Mouse (Mus musculus) kidney, adult 8-10 months (tissue): ENCODE data around the gene Ccdc124.
"Not testable (repeated sequence)": the region's sequence is repeated elsewhere in the genome, so short reads cannot be mapped to it uniquely, and the experiment has no call there.

Source experiments
- DNase-seq, 2 experiments: peaks; one replicate each; pipeline ENCODE4 v3.0.0; 2022

Gene Ccdc124

DNA sequence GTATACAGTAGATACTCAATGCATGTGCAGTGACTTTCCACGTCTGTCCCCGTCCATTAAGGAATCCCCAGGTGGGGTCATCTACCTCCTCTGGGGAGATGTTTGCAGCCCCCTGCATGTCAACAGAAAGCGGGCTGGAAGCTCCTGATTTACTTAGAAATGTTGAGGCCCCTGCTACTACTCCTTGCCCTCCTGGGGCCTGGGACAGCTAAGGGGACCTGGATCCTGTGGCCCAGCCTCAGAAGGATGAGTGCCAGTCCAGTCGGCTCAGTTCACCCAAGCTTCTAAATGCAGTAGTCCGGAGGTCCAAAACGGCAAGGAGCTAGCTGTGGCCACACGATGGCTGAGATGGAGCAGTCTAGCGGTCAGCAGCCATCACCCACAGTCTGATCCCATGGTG lies 29.8 kb downstream of the Ccdc124 start:
- no peak for DNase-seq

- DNase-seq, result no peak
These were observed 30.4 kb downstream of the Ccdc124 start for GRCm38 (mm10) chr8:70843214-70843773.

- no peak for DNase-seq
These were observed 31.3 kb downstream of the Ccdc124 start for GRCm38 (mm10) chr8:70842484-70842883.

- DNase-seq, result peak; percentile 86 to 96
These were observed 32.3 kb downstream of the Ccdc124 start for GRCm38 (mm10) chr8:70841147-70842072.

DNA sequence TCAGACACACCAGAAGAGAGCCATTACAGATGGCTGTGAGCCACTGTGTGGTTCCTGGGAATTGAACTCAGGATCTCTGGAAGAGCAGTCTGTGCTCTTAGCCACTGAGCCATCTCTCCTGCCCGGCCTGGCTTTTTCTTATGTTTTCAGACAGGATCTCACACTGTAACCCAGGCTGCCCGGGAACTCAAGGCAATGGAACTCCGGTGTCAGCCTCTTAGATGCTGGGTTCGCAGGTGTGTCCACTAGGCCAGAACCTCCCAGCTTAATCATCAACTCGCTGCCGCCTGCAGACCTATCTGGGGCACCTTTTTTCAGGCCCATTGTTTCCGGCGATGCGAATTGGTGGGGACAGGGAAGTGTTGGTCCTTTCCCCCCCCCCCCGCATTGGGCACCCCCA lies 33.1 kb downstream of the Ccdc124 start:
- DNase-seq, result peak; percentile 75 to 76

DNA sequence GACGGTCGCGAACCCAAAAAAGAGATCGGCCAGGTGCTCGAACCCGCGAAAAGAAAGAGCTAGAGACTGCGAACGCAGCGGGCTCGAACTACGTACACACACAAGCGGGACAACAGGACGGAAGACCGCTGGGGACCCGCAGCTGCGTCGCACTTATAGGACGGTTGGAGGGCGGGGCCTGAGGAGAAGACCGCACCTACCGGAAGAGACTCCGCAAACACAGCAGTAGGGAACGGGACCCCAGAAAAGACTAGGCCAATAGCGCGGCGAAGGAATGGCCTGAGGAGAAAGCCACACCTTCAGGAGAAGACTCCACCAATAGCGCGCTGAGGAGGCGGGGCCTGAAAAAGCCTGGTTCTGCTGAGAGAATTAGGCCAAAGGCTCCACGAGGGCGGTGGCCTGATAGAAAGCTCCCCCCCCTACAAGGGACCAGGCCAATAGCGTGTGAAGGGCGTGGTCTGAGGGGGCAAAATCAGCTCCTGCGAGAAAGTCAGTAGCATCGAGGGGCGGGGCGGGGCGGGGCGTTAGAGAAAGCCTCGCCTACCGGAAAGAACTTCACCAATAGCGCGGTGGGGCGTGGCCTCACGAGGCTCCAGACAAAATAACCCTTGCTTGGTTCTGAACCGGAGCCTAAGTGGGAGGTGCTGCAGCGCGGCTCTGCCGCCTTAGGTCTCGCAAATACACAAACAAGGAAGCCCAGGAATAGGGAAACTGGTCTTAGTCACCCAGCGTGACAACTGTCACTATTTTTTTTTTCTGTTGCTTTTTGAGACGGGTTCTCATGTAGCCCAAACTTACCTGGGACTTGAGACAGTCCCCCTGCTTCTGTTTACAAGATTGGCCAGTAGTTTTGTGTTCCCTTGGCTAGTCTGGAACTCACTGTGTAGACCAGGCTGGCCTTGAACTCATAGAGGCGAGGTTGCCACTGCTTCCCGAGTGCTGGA lies 34.1 kb downstream of the Ccdc124 start, which contains the start of gene Arrdc2:
Gene Arrdc2, minus strand, starts transcription at position 313 of the 944 bp plus-strand sequence.
- DNase-seq, result peak; percentile 100

DNA sequence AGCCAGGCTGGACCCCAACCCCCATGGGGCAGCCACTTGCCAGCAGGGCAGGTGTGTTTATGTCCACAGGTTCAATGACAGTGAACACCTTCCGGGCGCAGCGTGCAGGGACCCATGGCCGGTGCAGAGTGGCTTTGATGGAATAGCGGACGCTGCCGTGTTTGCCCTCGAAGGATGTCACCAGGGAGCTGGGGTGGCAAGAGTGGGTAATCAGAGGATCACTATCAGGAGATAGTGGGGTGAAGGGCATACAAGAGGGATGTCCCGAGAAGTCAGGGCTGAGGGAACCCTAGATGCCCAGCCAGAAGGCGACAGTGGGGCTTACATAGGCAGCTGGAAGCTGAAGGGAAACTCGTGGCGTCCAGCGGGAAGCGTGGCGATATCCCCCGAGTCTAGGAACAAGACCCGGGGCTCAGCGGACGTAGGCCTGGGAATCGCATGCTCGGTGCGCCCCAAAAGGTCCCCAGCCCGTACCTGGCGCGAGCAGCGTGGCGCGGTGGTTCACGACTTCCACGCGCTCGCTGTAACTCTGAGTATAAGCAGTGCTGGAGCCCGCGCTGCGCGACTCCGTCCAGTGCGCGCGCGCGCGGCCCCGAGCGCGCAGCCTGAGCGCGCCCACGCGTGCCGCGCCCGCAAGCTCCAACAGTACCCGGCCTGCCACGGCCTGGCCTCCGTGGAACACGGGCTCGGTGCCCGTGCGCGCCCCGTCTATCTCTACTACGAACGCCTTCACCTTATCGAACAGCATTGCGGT lies 34.9 kb downstream of the Ccdc124 start:
- DNase-seq, result no peak

DNA sequence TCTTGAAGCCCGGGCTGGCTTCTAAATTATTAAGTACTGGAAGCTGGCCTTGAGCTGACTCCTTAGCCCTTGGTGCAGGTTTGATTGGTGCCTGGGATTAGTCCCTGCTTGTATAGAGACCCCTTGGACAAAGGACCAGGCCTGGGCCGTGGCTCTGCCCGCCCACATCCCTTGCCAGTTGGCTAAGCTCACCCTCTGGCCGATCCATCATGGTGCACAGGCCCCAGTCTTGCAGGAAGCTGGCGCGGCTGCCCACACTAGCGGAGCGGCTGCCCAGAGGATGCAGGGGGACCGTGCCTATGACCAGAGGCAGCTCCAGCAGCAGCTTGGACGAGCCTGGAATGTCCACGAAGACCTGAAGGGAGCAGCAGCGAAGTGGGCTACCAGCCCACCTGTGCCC lies 37.1 kb downstream of the Ccdc124 start:
- no peak for DNase-seq

DNA sequence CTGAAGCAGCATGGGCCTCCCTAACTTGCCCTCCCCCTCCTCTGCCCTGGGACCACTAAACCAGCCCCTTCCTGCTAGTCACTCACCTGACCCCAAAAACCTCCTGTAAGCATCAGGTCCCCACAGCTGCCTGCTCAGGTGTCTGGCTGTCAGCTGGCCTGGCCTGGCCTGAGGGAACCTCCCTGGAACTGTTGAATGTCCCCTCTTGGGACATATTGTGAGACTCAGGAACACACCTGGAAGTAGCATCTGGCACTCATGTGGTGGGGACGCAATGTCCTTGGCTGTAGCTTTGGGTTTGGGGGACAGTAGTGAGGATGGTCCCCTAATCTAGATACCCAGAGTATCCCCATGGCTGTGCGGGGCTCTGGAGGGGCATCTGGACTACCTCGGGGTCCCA lies 39.7 kb downstream of the Ccdc124 start:
- DNase-seq, result no peak

GRCm38 (mm10) chr8:70833520-70833919 lies 40.2 kb downstream of the Ccdc124 start:
- DNase-seq, result peak; percentile 36 to 73

- DNase-seq, result peak; percentile 53 to 59
These were observed 40.7 kb downstream of the Ccdc124 start for GRCm38 (mm10) chr8:70833018-70833482.

DNA sequence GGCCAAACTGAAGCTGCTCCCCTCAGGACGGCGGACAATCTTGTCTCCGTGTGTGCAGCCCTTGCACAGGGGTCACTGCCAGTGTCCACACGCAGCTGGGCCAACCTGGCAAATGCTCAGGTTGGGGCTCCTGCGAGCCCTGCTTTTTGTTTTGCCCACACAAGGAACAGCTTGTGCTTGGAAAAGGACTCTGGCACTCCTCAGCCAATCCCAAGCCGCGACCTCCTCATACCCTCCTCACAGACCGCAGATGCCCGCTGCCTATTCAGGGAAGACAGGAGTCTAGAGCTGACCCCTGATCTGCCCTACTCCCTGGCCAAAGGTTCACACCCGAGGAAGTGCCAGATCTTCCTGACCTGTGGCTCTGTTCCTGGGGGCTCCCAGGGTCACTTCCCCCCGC lies 41.4 kb downstream of the Ccdc124 start:
- no peak for DNase-seq

GRCm38 (mm10) chr8:70831517-70831916 lies 42.2 kb downstream of the Ccdc124 start:
- DNase-seq, result no peak

- DNase-seq, result no peak
These were observed 45.9 kb downstream of the Ccdc124 start for GRCm38 (mm10) chr8:70827796-70828195.

- DNase-seq, result no peak
These were observed 46.7 kb downstream of the Ccdc124 start for GRCm38 (mm10) chr8:70827010-70827409.

- no peak for DNase-seq
These were observed 47.9 kb downstream of the Ccdc124 start for GRCm38 (mm10) chr8:70825816-70826215.

DNA sequence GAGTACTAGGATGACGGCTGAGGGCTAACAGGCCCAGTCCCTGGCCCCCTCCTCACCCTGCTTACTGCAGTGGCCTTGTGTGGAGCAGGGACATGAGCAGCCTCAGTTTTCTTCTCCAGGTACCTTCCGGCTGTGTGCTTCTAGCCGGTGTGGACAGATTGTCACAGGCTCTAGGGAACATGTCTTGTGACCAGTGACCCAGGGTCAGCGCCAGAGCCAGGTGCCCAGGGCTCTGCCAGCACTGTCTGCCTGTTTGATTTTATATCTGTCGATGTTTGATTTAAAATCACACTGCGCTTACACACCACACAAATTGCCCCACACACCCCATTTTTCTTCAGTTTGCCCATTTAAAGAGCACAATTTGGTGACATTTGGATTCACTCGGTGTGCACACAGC lies 49.9 kb downstream of the Ccdc124 start:
- DNase-seq, result no peak

GRCm38 (mm10) chr8:70822594-70822993 lies 51.1 kb downstream of the Ccdc124 start:
- not testable (repeated sequence) for DNase-seq

DNA sequence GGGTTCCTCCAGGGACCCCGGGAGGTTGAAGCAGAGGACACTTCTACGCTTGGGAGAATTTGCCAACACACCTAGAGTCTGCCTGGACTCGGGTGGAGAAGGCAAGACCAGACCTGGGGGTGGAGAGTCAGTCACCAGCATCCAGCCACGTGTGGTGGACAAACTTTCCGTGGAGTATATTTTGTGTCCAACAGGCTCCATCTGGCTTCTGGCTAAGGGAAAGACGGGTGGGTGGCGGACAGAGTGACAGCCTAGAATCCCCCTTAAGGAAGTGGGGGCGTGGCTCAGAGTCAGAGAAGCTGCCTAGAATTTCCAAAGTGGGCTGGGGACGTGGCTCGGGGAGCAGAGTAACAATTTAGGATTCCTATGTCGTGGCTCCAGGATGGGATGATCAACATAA lies 51.7 kb downstream of the Ccdc124 start:
- DNase-seq, result no peak

GRCm38 (mm10) chr8:70821399-70821962 lies 52.3 kb downstream of the Ccdc124 start:
- DNase-seq, result peak; percentile 61 to 70

DNA sequence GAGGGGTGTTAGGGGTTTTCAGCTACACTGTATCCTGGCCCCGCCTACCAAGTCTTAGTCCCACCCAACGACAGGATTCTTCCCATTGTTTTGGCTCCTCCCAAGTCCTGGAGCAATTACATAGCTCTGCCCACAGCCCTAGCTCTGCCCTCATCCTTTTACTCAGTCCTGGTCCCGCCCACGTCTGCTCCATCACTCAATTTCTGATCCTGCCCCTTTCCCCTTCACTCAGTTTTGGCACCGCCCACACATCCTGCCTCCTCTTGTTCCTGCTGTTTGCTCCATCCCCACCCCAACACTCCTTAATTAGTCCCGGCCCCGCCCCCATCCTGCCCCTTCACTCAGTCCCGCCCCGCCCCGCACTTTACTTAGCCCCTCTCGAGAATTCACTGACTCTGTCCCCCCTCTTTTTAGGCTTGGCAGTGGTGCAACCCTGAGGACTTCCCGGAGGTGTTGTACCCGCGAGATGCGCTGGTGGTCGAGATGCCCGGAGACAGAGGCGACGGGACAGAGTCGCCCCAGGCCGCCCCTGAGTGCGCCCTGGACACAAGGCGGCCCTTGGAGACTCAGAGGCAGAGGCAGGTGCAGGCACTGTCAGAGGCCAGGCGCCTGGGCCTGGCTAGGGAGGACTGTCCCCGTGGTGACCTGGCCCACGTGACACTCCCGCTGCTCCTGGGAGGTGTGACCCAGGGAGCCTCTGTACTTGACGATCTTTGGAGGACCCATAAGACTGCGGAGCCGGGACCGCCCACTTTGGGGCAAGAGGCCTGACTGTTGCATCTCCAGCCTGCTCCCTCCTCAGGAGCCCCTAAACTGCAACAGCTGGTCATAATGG lies 53.4 kb downstream of the Ccdc124 start:
- peak; percentile 80 to 84 for DNase-seq
